Mouse (Mus musculus): ENCODE data around the gene Rock2.

DNA sequence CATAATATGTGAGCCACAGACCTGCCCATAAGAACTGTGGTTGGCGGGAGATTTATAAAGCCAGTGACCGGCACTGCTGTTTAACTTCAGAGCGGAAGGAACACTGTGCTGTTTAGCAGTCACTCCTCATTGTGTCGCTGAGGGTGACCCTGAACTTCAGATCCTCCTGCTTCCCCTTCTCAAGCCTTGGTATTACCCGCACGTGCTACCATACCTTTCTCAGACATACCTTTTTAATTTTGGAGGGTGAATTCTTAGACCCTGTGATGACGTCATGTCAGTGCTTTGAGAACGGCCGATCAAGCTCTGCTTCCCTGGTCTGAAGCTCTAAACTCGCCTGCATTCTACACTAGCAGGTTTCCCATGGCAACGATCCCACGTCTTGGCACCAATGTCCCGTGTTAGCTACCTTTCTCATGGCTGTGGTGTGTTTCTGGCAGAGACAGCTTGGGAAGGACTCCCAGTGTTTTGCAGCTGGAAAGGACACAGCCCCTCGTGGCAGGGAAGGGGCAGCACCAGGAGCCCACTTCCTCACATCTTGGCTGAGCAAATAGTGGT lies 142.4 kb downstream of the Rock2 start:
- TF ChIP-seq POLR2A (IDR thresholded peaks at IDR 0.05; ENCODE audit: low read depth, low read length) (no peak), CTCF (IDR thresholded peaks at IDR 0.05; ENCODE audit: extremely low read depth, insufficient read length, insufficient replicate concordance, low read depth, low read length) (no peak)

All from small intestine, adult 2 months (tissue).